Mouse (Mus musculus): Measurements from ENCODE around the gene Thada. TPM values are rescaled to one million over a fixed set of nuclear protein-coding genes. Genes with fewer than 3 reads are reported as not detected.
A peak's percentile ranks its signal among the peaks of the same experiment; 100 is the strongest.

The Thada gene
- total and polyA plus RNA-seq, 2 experiments from 2014 or later = 3.3 to 15.7 TPM

- no peaks in the 10 kb centered on the region for H3K36me3 ChIP-seq (ENCODE audit: insufficient read depth, low read length)
- DNase-seq (ENCODE audit: low spot score) = no peak
- no peaks in the 10 kb centered on the region for H3K27me3 ChIP-seq (ENCODE audit: insufficient read depth, low read length)
- no peak overlapping the region for H3K27ac ChIP-seq
- no peak overlapping the region for H3K4me3 ChIP-seq (ENCODE audit: low read length)
- WGBS = 89% methylated on average over 9 of the region's 9 CpGs
- no peaks in the 10 kb centered on the region for H3K9me3 ChIP-seq (ENCODE audit: low read length)
- TF ChIP-seq CTCF (IDR thresholded peaks at IDR 0.05; ENCODE audit: low read depth) = no peak
- no peak overlapping the region for H3K9ac ChIP-seq (replicated peaks; ENCODE audit: low read length)
- no peak for ATAC-seq
- H3K4me2 ChIP-seq (ENCODE audit: low read depth, low read length) = no peak overlapping the region
- H3K4me1 ChIP-seq (ENCODE audit: insufficient read depth, low read length) = peaks cover 11% of the 10 kb centered on the region
These were observed 203.6 kb downstream of the Thada start for GRCm38 (mm10) chr17:84262325-84262979.

GRCm38 (mm10) chr17:84261010-84261409 lies 205.0 kb downstream of the Thada start:
- Histone ChIP-seq H3K4me3 (ENCODE audit: low read length) (no peak overlapping the region), H3K9ac (replicated peaks; ENCODE audit: low read length) (no peak overlapping the region), H3K4me2 (ENCODE audit: low read depth, low read length) (no peak overlapping the region), H3K9me3 (ENCODE audit: low read length) (no peaks in the 10 kb centered on the region), H3K27me3 (ENCODE audit: insufficient read depth, low read length) (no peaks in the 10 kb centered on the region), H3K4me1 (ENCODE audit: insufficient read depth, low read length) (peaks cover 11% of the 10 kb centered on the region), H3K36me3 (ENCODE audit: insufficient read depth, low read length) (no peaks in the 10 kb centered on the region), H3K27ac (no peak overlapping the region)
- ATAC-seq (no peak), DNase-seq (ENCODE audit: low spot score) (no peak)
- no peak for TF ChIP-seq CTCF (IDR thresholded peaks at IDR 0.05; ENCODE audit: low read depth)

- Histone ChIP-seq H3K36me3 (ENCODE audit: insufficient read depth, low read length) (no peaks in the 10 kb centered on the region), H3K4me3 (ENCODE audit: low read length) (no peak overlapping the region), H3K4me1 (ENCODE audit: insufficient read depth, low read length) (peaks cover 11% of the 10 kb centered on the region), H3K9ac (replicated peaks; ENCODE audit: low read length) (no peak overlapping the region), H3K4me2 (ENCODE audit: low read depth, low read length) (no peak overlapping the region), H3K9me3 (ENCODE audit: low read length) (no peaks in the 10 kb centered on the region), H3K27me3 (ENCODE audit: insufficient read depth, low read length) (no peaks in the 10 kb centered on the region), H3K27ac (no peak overlapping the region)
- ATAC-seq (no peak), DNase-seq (ENCODE audit: low spot score) (no peak)
- TF ChIP-seq CTCF (IDR thresholded peaks at IDR 0.05; ENCODE audit: low read depth) = no peak
These were observed 205.8 kb downstream of the Thada start for GRCm38 (mm10) chr17:84260226-84260625.

GRCm38 (mm10) chr17:84258638-84259261 lies 207.3 kb downstream of the Thada start:
- Histone ChIP-seq H3K9me3 (ENCODE audit: low read length) (no peaks in the 10 kb centered on the region), H3K4me3 (ENCODE audit: low read length) (no peak overlapping the region), H3K9ac (replicated peaks; ENCODE audit: low read length) (no peak overlapping the region), H3K27ac (peak overlapping the region; percentile 51; the same call in 1 of the 2 replicates), H3K27me3 (ENCODE audit: insufficient read depth, low read length) (no peaks in the 10 kb centered on the region), H3K4me1 (ENCODE audit: insufficient read depth, low read length) (peaks cover 11% of the 10 kb centered on the region), H3K4me2 (ENCODE audit: low read depth, low read length) (no peak overlapping the region), H3K36me3 (ENCODE audit: insufficient read depth, low read length) (no peaks in the 10 kb centered on the region)
- 28% methylated on average over 4 of the region's 4 CpGs for WGBS
- TF ChIP-seq CTCF (IDR thresholded peaks at IDR 0.05; ENCODE audit: low read depth) = no peak; the same call in 1 of the 2 replicates
- DNase-seq (ENCODE audit: low spot score) (peak; percentile 47), ATAC-seq (peak; percentile 32; the same call in 1 of the 2 replicates)

GRCm38 (mm10) chr17:84257927-84258532 lies 208.0 kb downstream of the Thada start:
- Histone ChIP-seq H3K4me2 (ENCODE audit: low read depth, low read length) (no peak overlapping the region), H3K36me3 (ENCODE audit: insufficient read depth, low read length) (no peaks in the 10 kb centered on the region), H3K27ac (peak overlapping the region; percentile 51; the same call in 1 of the 2 replicates), H3K9ac (replicated peaks; ENCODE audit: low read length) (no peak overlapping the region), H3K4me1 (ENCODE audit: insufficient read depth, low read length) (peaks cover 11% of the 10 kb centered on the region), H3K9me3 (ENCODE audit: low read length) (no peaks in the 10 kb centered on the region), H3K27me3 (ENCODE audit: insufficient read depth, low read length) (no peaks in the 10 kb centered on the region), H3K4me3 (ENCODE audit: low read length) (no peak overlapping the region)
- 76% methylated on average over 5 of the region's 5 CpGs for WGBS
- 0 out of 2 replicates have a peak, but pooled peaks have one; percentile 21 for ATAC-seq
- no peak for DNase-seq (ENCODE audit: low spot score)
- TF ChIP-seq CTCF (IDR thresholded peaks at IDR 0.05; ENCODE audit: low read depth) = no peak

GRCm38 (mm10) chr17:84256278-84256819 lies 209.7 kb downstream of the Thada start:
- Histone ChIP-seq H3K36me3 (ENCODE audit: insufficient read depth, low read length) (peaks cover 6% of the 10 kb centered on the region; the same call in 1 of the 2 replicates), H3K9me3 (ENCODE audit: low read length) (no peaks in the 10 kb centered on the region), H3K27ac (0 out of 2 replicates have a peak overlapping the region, but pooled peaks have one; percentile 0), H3K4me3 (ENCODE audit: low read length) (no peak overlapping the region), H3K4me1 (ENCODE audit: insufficient read depth, low read length) (peaks cover 11% of the 10 kb centered on the region), H3K4me2 (ENCODE audit: low read depth, low read length) (no peak overlapping the region), H3K9ac (replicated peaks; ENCODE audit: low read length) (no peak overlapping the region), H3K27me3 (ENCODE audit: insufficient read depth, low read length) (no peaks in the 10 kb centered on the region)
- ATAC-seq = no peak
- WGBS = 60% methylated on average over 9 of the region's 9 CpGs
- DNase-seq (ENCODE audit: low spot score) = peak; percentile 27
- TF ChIP-seq CTCF (IDR thresholded peaks at IDR 0.05; ENCODE audit: low read depth) = no peak

Measured in hindbrain, postnatal 0 days (tissue).